Mouse (Mus musculus): ENCODE data around the gene Spon1.

The Spon1 gene

DNA sequence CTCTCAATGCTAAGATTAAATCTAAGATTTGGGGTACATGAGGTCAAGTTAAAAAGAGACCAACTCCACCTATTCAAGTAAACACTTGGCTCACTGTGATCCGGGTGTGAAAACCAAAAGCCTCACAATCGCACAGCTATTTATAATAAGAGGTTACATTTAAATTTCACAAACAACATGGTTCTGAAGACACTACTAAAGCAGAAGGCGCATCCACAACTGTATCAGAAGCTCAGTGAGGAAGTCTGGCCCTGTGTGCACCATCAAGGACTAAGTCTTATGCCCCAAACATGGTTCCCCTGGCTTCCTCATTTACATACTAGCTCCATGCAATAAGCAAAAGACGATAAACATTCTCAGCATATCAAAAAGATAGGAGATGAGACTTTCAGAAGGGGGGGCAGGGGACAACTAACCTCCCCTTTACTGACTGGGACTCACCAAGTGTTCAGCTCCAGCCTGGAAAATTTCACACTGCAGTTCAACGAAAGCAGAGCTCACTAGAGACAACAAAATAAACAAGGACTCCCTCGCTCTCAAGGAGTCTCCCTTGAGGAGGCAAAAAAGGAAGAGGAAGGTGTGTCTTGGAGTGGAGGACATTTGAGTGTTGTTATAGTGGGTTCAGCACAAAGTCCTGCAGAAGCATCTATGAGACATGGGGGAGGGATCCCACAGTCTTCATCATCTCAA lies 320.4 kb downstream of the Spon1 start:
- DNase-seq (ENCODE audit: low read depth, low spot score): no peak

DNA sequence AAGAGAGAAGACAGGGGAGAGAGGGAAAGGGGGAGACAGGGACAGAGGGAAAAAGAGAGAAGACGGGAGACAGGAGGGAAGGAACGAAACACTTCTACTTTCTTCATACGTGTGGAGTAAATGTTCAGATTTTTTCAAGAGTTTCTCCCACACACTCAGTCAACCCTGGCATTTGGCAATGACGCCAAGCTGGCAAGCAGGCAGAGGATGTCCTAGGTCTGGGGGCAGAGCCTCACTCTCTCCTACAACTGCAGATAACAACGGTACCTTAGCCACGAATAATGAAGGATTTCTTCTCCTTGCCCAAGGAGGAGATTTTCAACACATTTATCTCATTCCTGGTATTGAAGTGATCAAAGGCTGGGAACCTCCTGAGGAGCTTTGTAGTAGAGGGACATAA lies 321.5 kb downstream of the Spon1 start:
- no peak for DNase-seq (ENCODE audit: low read depth, low spot score)

DNA sequence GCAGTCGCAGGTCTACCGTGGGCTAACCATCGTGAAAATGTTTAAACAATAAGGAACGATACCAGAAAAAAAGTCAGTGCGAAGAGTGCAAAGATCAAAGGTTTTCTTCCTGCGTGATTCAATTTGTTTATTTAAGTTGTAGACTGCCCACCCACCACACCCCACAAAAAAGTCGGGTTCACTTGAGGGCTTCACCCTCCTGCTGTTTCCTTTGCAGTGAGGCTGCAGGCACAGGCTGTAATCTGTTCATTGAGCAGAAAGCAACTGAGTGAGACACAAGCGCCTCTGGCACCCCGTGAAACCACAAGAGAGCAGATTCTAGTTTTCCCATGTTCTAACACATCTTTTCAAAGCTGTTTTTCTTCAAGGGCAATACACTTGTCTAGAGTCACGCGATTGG lies 322.2 kb downstream of the Spon1 start:
- peak; percentile 45 for DNase-seq (ENCODE audit: low read depth, low spot score)

DNA sequence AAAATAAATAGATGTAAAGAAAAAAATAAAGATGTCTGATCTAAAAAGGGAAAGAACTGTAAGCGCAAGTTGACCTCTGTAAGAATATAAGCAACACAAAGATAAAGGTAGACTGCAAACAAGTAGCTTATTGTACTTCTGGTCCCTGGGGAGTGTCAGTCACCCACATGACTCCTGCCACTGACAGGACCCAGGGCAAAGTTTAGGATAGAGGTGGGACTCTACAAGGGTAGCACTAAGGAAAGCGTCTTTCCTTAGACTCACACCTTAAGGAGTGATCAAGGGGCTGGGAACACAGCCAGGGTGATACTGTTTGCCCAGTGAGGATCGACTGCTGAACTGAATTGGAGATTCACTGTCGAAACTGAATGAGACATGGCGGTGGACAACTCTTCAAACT lies 323.1 kb downstream of the Spon1 start:
- DNase-seq (ENCODE audit: low read depth, low spot score): no peak

DNA sequence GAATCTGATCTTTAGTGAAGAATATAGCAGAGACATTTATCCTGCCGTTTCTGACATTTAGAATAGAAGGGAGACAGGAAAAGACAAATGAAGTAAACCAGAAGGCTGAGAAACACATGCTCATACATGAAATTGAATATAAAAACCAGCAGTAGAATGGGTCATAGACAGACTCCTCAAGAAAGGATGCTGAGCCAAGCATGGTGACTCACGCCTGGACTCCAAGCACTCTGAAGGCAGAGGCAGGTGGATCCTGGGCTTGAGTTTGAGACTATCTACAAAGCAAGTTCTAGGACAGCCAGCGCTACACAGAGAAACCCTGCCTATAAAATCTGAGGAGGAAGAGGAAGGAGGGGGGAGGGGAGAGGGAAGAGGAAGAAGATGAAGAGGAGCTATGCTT lies 324.4 kb downstream of the Spon1 start:
- no peak for DNase-seq (ENCODE audit: low read depth, low spot score)

DNA sequence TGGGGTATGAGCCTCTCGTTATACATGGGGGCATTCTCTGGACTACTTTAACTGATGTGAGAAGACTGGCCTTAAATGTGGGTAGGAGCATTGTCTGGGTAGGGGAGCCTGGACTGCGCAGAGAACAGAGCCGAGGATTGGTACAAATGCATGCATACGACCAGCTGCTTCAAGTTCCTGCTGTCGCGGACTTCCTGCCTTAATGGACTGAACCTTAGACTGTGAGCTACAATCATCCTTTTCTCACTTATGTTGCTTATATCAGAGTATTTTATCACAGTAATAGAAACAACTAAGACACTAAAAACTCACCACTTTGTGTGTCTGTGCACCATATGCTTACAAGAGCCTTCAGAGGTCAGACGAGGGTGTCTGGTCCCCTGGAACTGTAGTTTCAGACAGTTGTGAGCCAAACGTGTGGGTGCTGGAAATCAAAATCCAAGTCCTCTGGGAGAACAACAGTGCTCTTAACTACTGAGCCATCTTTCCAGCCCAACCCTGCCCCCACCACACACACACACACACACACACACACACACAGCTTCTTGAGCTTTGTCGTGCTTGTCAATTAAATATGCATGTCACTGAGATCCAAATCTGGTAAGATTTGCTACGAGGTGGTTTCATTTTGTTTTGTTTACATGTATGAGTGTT lies 325.2 kb downstream of the Spon1 start:
- DNase-seq (ENCODE audit: low read depth, low spot score): no peak
